Mouse (Mus musculus) heart, embryonic 11.5 days (tissue): ENCODE results near the gene Scarf2. TPM values are rescaled to one million over a fixed set of nuclear protein-coding genes. Genes with fewer than 3 reads are reported as not detected.

Experiments
- ATAC-seq: fragments of 200-750 bp; cut with Nextera tagmentation; replicated peaks from 2 replicates; pipeline ENCODE4 v1.8.0; 2017; ENCODE audit warnings: moderate library complexity; ENCODE audit not compliant: insufficient number of reproducible peaks, low FRiP score, low TSS enrichment
- H3K27ac ChIP-seq: fragments of 300-500 bp; sonication (generic); 2 replicates; pipeline ENCODE4 v1.5.1; 2014; ENCODE audit warnings: mild to moderate bottlenecking, low read depth, low read length
- H3K27me3 ChIP-seq: fragments of 300-500 bp; sonication (generic); 2 replicates; pipeline ENCODE4 v1.6.1; 2014; ENCODE audit warnings: mild to moderate bottlenecking, low read length, mixed read lengths; ENCODE audit not compliant: control insufficient read depth, insufficient read depth
- H3K36me3 ChIP-seq: fragments of 300-500 bp; sonication (generic); 2 replicates; pipeline ENCODE4 v1.6.1; 2014; ENCODE audit warnings: mild to moderate bottlenecking, low read length, moderate library complexity, mixed read lengths; ENCODE audit not compliant: control insufficient read depth, insufficient read depth
- H3K4me1 ChIP-seq: fragments of 300-500 bp; sonication (generic); 2 replicates; pipeline ENCODE4 v1.6.1; 2014; ENCODE audit warnings: low read length; ENCODE audit not compliant: control insufficient read depth, insufficient read depth
- H3K4me2 ChIP-seq: fragments of 300-500 bp; sonication (generic); 2 replicates; pipeline ENCODE4 v1.6.1; 2014; ENCODE audit warnings: mild to moderate bottlenecking, moderate library complexity
- H3K4me3 ChIP-seq: fragments of 300-500 bp; sonication (generic); 2 replicates; pipeline ENCODE4 v1.5.1; 2014; ENCODE audit warnings: low read depth, low read length
- H3K9ac ChIP-seq: fragments of 300-500 bp; sonication (generic); 2 replicates; pipeline ENCODE4 v1.6.1; 2014; ENCODE audit warnings: mild to moderate bottlenecking, low read depth, low read length, moderate library complexity
- H3K9me3 ChIP-seq: fragments of 300-500 bp; sonication (generic); replicated peaks from 2 replicates; pipeline ENCODE4 v1.6.1; 2016; ENCODE audit warnings: low read length; ENCODE audit not compliant: control insufficient read depth
- WGBS: fragments of 180-500 bp; shearing (Covaris S2); extraction: QIAGEN DNeasy Blood & Tissue Kit; methylation state at CpG from one replicate; pipeline ENCODE4 v1.1.7; 2014; ENCODE audit not compliant: insufficient replicate concordance; 5-methylcytosine and 5-hydroxymethylcytosine counted together
- polyA plus RNA-seq: library from polyadenylated mRNA; unstranded; fragments of >200 nt; fragmentation: Nextera tagmentation; extraction: Ambion mirVana; gene quantifications from 2 replicates; pipeline ENCODE4 v1.2.1, GENCODE M21; 2014

Scarf2 gene
- polyA plus RNA-seq, 1 experiment from 2014 or later, result 7.2 TPM

- H3K27ac ChIP-seq, result no peak overlapping the region
- H3K9ac ChIP-seq, result no peak overlapping the region
- no peak overlapping the region for H3K4me2 ChIP-seq
- peaks cover 25% of the 10 kb centered on the region for H3K36me3 ChIP-seq
- ATAC-seq, result no peak
- peaks cover 27% of the 10 kb centered on the region for H3K27me3 ChIP-seq
- WGBS, result 79% methylated on average over 4 of the region's 4 CpGs
- no peaks in the 10 kb centered on the region for H3K9me3 ChIP-seq
- no peaks in the 10 kb centered on the region for H3K4me1 ChIP-seq
- H3K4me3 ChIP-seq, result no peak overlapping the region
Measured at GRCm38 (mm10) chr16:17839976-17840375, 42.9 kb downstream of the Scarf2 start.

- Histone ChIP-seq H3K4me3 (no peak overlapping the region), H3K27ac (no peak overlapping the region), H3K9me3 (no peaks in the 10 kb centered on the region), H3K27me3 (peaks cover 4% of the 10 kb centered on the region), H3K4me1 (no peaks in the 10 kb centered on the region), H3K4me2 (no peak overlapping the region), H3K36me3 (peaks cover 31% of the 10 kb centered on the region), H3K9ac (no peak overlapping the region)
- 88% methylated on average over 7 of the region's 7 CpGs for WGBS
- ATAC-seq, result no peak
Measured at GRCm38 (mm10) chr16:17842437-17842836, 45.4 kb downstream of the Scarf2 start.

DNA sequence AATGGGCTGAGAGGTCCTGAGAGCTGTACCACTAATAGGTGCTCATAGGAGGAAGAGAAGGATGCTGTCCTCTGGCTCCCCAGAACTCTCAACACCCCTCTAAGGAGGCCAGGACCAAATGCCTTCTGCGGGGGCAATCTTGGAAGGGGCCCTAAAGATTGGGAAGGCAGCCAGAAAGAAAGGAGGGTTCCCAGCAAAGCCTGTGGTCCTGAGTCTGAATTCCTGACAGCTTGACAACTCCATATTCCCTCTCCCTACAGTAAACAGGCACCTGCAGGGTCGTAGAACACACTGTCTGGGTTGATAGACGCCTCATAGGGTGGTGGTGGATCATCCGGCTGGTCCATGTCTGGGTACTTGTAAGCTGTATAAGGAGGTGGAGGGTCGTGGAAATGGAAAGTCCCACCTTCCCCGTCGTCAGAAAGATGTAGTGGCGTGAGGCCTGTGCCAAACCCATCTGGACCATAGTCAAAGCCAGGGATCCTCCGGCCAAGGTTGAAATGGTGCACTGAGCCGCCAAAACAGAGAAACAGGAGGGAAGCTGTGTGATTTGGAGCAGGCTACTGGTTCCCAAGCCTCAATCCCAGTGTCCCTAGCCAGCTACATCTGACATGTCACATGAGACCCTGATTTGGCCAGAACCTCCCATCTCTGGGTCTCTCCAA lies 46.8 kb downstream of the Scarf2 start:
- Histone ChIP-seq H3K27ac (no peak overlapping the region), H3K4me2 (no peak overlapping the region), H3K36me3 (peaks cover 31% of the 10 kb centered on the region), H3K9me3 (no peaks in the 10 kb centered on the region), H3K4me3 (no peak overlapping the region), H3K9ac (no peak overlapping the region), H3K27me3 (no peaks in the 10 kb centered on the region), H3K4me1 (no peaks in the 10 kb centered on the region)
- no peak for ATAC-seq
- WGBS, result 90% methylated on average over 10 of the region's 10 CpGs

GRCm38 (mm10) chr16:17848431-17848830 lies 51.3 kb downstream of the Scarf2 start:
- H3K9me3 ChIP-seq, result no peaks in the 10 kb centered on the region
- H3K27me3 ChIP-seq, result no peaks in the 10 kb centered on the region
- no peak overlapping the region for H3K9ac ChIP-seq
- H3K4me2 ChIP-seq, result no peak overlapping the region
- H3K4me3 ChIP-seq, result no peak overlapping the region
- WGBS, result 93% methylated on average over 6 of the region's 6 CpGs
- ATAC-seq, result no peak
- no peak overlapping the region for H3K27ac ChIP-seq
- no peaks in the 10 kb centered on the region for H3K4me1 ChIP-seq
- H3K36me3 ChIP-seq, result peaks cover 27% of the 10 kb centered on the region; the same call in 1 of the 2 replicates

GRCm38 (mm10) chr16:17848928-17849327 lies 51.8 kb downstream of the Scarf2 start:
- H3K27ac ChIP-seq, result no peak overlapping the region
- no peak overlapping the region for H3K9ac ChIP-seq
- peaks cover 24% of the 10 kb centered on the region for H3K36me3 ChIP-seq
- no peak for ATAC-seq
- no peaks in the 10 kb centered on the region for H3K9me3 ChIP-seq
- H3K27me3 ChIP-seq, result no peaks in the 10 kb centered on the region
- 22% methylated on average over 1 of the region's 1 CpGs for WGBS
- no peak overlapping the region for H3K4me2 ChIP-seq
- no peak overlapping the region for H3K4me3 ChIP-seq
- H3K4me1 ChIP-seq, result no peaks in the 10 kb centered on the region

- H3K36me3 ChIP-seq, result peaks cover 25% of the 10 kb centered on the region
- 82% methylated on average over 6 of the region's 6 CpGs for WGBS
Measured at GRCm38 (mm10) chr16:17849486-17849885, 52.4 kb downstream of the Scarf2 start.

DNA sequence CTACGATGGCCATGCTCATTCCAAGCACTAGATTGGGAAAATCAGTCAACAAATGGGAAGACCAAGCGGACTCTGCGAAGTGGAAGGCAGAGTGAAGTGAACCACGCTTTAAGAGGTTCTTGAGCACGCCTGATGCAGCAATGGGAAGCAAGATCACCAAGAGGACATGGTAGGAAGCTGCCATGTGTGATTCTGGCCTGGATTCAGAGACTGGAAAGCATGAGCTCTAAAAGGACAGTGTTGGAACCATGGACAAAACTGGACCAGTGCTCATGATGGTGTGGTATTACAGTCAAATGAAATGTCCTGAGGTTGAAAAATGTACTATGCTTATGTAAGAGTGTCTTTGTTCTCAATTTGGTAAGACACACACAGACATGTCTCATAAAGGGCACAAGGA lies 54.2 kb downstream of the Scarf2 start:
- Histone ChIP-seq H3K4me2 (no peak overlapping the region), H3K9ac (no peak overlapping the region), H3K4me1 (no peaks in the 10 kb centered on the region), H3K36me3 (peaks cover 24% of the 10 kb centered on the region), H3K9me3 (no peaks in the 10 kb centered on the region), H3K27me3 (no peaks in the 10 kb centered on the region), H3K4me3 (no peak overlapping the region), H3K27ac (no peak overlapping the region)
- 95% methylated on average over 5 of the region's 5 CpGs for WGBS
- ATAC-seq, result no peak

More at GRCm38 (mm10) chr16:17849486-17849885, 52.4 kb downstream of the Scarf2 start:
- Histone ChIP-seq H3K4me1 (no peaks in the 10 kb centered on the region), H3K4me3 (no peak overlapping the region), H3K4me2 (no peak overlapping the region), H3K27ac (no peak overlapping the region), H3K9me3 (no peaks in the 10 kb centered on the region), H3K27me3 (no peaks in the 10 kb centered on the region), H3K9ac (no peak overlapping the region)
- no peak for ATAC-seq

DNA sequence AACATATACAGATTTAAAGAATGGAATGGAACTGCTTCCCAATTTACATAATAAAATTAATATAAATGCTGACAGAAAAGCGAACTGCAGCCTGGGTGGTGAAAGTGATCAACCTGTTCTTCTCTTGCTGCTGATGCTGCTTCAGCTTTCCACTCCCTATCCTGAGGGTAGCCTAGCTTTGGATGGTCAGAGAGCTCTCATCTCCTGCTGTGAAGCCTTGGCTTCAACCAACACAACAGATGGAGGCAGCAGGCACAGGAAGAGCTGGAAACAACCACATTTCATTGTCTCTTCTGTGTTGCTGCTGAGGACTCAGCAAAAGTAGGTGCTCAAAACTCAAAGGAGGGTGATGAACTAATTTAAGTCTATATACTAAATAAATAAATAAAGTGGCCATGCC lies 54.8 kb downstream of the Scarf2 start:
- Histone ChIP-seq H3K9ac (no peak overlapping the region), H3K4me2 (no peak overlapping the region), H3K36me3 (peaks cover 24% of the 10 kb centered on the region), H3K4me3 (no peak overlapping the region), H3K27me3 (no peaks in the 10 kb centered on the region), H3K9me3 (no peaks in the 10 kb centered on the region), H3K27ac (no peak overlapping the region), H3K4me1 (no peaks in the 10 kb centered on the region)
- ATAC-seq, result no peak
- 81% methylated on average over 1 of the region's 1 CpGs for WGBS

DNA sequence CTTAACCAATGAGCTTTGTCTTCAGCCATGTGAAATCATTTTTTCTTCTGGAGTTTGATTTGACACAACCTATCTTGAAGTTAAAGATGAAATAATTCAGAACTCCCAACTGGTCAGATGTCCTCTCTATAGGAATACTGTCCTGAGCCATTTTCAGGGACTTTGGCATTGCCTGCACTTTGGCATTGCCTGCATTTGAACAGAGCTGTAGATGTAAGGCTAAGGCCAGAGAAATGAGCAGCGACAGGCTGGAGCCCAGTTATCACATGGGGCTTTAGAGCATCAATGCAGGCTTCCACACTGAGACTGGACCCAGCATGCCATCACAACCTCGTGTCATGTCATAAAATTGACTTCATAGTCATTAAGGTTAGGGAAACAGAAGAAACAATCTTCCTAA lies 56.2 kb downstream of the Scarf2 start:
- 84% methylated on average over 2 of the region's 2 CpGs for WGBS
- ATAC-seq, result no peak
- peaks cover 33% of the 10 kb centered on the region for H3K36me3 ChIP-seq
- no peak overlapping the region for H3K4me3 ChIP-seq
- H3K4me1 ChIP-seq, result no peaks in the 10 kb centered on the region
- H3K27ac ChIP-seq, result no peak overlapping the region
- no peaks in the 10 kb centered on the region for H3K9me3 ChIP-seq
- H3K4me2 ChIP-seq, result no peak overlapping the region
- H3K27me3 ChIP-seq, result no peaks in the 10 kb centered on the region
- no peak overlapping the region for H3K9ac ChIP-seq
